Mouse (Mus musculus) gastrocnemius, postnatal 4 days (tissue): ENCODE measurements around the gene Apbb2. TPM values are rescaled to one million over a fixed set of nuclear protein-coding genes. Genes with fewer than 3 reads are reported as not detected.

Experiments used
- DNase-seq, 2 experiments: peaks; one replicate each; pipeline ENCODE4 v3.0.0; 2021 to 2022; ENCODE audit warnings: low spot score in 2 of 2, mixed read lengths in 2 of 2
- long read RNA-seq, 2 experiments: library from polyadenylated mRNA; stranded (forward); transcript quantifications; one replicate each; pipeline ENCODE4 v2.0.0; 2021
- total RNA-seq, 2 experiments: library from RNA; stranded (reverse); gene quantifications; 2 replicates each; pipeline ENCODE4 v1.2.3; 2021

Apbb2 gene
- total RNA-seq, result 10 to 100 TPM; 56.0 to 60.4 TPM
- long read RNA-seq, experiment 1, full-length matches to known transcripts, result 8 of 34 reads
- long read RNA-seq, experiment 1, partial matches to known transcripts, result 16 of 34 reads
- long read RNA-seq, experiment 1, other reads (novel, unspliced or antisense), result 10 of 34 reads
- long read RNA-seq, experiment 2, full-length matches to known transcripts, result 6 of 43 reads
- long read RNA-seq, experiment 2, partial matches to known transcripts, result 16 of 43 reads
- long read RNA-seq, experiment 2, other reads (novel, unspliced or antisense), result 21 of 43 reads

DNA sequence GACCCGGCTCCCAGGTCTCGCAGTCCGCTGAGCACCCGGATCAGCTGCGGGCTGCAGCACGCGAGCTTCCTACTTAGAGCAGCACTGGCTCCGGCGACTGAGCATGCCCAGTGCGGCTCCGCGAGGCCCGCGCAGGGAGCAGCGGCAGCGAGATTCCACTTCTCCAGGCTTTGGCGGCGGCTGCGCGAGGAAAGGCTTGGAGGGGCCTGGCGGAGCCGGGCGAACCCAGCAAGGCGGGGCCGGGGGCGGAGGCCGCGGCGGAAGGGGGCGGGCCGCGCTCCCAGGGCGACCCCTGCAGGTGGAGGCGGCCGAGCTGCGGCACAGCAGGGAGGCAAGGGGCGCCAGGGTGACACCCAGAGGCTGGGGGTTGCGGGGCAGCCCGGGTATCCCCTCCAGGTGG, at the start of gene Apbb2:
Gene Apbb2, minus strand, starts transcription at position 188 of the 400 bp plus-strand sequence.
- peak; percentile 92 to 94 for DNase-seq

DNA sequence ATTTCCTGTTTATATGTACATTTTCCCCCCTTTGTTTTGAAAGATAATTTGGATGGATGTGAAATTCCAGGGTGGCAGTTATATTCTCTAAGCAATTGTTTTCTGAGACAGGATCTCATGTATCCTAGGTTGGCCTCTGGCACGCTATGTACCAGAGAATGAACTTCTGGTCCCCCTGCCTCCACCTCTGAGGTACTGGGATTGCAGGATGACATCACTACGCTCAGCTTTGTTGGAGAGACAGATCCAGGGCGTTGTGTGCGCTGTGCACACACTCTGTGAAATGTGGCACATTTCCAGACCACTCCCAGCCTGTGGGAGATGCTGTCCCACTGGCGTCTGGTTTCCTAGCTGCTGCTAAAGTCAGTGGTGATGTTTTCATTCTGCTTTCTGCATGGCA, 35.6 kb upstream of the Apbb2 start:
- peak in 1 of 2 experiments; percentile 40 for DNase-seq

DNA sequence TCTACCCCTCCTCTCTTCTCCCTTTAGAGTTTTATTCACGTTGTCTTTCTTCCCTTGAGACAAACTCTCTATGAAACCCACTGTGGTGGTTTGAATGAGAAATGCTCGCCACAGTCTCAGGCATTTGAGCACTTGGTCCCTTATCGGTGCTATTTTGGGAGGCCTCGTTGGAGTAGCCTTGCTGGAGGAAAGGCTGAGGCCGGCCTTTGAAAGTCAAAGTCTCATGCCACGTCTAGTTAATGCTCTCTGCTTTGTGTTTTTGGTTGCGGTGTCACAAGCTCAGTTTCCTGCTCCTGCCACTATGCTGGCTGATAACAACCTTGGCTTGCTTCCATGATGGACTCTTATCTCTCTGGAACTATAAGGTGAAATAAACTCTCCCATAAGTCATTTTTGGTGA, 28.9 kb upstream of the Apbb2 start:
- no peak for DNase-seq

DNA sequence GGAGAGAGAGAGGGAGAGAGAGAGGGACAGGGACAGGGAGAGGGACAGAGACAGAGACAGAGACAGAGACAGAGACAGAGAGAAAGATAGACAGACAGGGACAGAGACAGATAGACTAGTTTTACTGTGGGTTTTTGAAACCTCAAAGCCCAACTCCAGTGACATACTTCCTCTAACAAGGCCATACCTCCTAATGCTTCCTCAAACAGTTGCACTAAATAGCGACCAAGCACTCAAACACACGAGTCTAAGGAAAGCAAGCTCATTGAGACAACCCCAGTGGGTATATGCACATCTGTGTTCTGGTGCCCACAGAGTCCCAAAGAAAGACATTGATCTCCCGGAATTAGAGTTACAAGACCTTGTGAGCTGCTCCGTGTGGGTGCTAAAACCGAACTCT, 24.7 kb upstream of the Apbb2 start:
- no peak for DNase-seq

DNA sequence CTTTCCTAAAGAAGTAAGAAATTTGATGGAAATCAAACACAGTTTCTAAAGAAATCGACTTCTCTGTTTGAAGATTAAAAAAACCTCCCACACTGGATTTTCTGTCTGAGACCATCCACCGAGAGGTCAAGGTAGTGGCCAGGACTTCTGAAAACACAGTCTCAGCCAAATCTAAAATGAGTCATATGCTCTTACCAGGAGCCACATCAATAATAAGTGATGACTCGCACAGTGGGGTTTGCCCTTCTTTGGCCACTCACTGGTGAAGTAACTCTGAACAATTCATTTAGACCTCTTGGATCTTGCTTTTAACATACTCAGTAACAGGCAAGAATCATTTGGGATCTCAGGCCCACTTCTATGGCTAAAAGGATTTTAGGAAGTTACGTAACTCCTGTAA, 23.6 kb upstream of the Apbb2 start:
- DNase-seq, result no peak

DNA sequence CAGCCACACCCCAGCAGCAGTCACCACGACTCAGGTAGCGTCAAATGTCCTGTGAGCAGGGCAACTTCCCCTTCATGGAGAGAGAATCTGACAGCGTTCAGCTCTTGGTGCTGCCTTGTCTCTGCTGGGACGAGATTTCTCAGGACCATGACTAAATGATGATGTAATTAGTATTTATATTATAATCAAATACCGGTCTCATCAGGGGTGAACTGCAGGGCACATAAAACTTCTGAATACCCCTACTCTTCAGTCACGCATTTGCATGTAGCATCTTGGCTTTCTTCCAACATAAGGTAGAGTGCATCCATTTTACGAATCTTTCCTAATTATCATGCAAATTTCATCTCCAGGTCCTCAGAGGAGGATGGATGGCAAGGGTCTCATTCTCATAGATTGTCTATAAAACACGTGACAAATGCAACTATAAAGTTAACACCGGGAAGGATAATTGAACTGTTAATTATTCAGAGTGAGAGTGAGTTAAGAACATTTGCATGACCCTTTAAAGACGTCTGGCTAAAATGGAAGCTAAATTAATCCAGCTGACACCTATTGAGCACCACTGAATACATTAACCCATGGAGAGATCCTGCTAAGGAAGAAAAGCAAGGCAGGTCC, 17.0 kb upstream of the Apbb2 start:
- no peak for DNase-seq

DNA sequence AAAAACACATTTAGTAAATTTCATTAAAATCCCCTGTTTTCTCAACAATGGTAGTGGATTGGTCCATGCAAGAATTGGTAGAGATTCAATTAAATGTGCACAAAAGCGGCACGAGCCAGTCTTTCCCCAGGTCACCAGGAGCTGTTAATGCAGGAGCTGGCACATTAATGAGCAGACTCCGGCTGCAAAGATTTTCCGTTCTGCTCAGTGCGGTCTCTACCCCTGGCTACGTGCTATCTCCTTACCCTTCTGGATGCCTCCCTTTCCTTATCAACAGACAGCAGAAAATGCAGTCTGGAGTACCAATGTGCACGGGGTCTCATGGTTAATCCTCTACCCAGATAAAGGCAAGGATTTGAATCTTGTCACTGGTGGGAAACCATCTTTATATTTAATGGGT, 9.2 kb upstream of the Apbb2 start:
- no peak for DNase-seq

DNA sequence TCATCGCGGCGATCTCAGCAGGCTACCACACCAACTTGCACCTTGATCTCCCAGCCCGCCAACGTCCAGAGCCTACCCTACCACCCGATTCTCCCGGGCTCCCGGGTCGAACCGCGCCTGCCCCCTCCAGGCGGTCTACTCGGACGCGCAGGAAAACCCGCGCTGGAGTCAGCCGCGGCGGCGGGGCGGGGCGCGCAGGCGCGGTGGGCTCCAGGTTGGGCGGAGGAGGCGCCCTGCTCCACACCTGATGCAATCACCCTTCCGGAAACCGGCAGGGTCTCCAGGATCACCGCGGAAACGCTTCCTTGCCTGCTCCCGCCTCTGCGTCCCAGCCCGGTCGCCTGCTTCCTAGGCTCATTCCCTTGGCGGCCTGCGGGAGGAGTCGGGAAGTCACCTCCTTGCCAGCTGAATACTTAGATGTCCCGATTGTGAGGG, 1.6 kb upstream of the Apbb2 start:
- DNase-seq, result peak; percentile 74 to 83

DNA sequence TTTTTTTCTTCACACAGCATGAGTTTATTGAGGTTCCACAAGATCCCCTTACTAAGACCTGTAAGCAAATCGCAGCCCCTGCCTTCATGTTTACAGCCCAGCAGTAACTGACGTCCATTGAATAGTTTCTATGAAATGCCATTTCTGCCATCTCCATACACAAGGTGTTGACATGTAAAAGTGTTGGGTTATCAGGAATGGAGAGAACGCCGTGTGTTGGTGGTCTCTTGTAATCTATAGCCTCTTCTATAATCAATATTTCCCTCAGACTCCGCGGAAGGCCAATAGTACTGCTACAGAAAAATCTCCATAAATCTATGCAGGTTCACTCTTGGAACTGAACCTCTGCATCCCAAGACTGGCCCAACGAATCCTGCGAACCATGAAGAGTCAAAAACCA, 1.1 kb upstream of the Apbb2 start:
- no peak for DNase-seq

DNA sequence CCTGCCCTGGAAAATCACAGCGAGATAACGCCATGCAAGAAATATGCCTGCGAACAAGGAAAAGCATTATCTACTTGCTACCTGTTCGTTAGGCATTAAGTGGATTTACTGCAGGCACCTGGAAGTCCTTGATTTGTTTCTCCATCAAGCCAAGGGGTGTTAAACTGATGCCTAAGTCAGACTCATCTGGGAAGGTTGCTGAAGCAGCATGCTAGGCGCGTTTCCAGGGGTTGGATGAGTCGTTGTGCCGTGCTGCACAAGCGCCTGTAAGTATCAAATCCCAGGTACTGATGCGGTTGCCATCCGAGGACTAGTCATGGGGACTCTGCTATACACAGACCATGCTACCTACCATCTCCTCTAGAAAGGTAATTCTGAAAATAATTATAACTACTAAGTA, 611 bp upstream of the Apbb2 start:
- DNase-seq, result no peak

DNA sequence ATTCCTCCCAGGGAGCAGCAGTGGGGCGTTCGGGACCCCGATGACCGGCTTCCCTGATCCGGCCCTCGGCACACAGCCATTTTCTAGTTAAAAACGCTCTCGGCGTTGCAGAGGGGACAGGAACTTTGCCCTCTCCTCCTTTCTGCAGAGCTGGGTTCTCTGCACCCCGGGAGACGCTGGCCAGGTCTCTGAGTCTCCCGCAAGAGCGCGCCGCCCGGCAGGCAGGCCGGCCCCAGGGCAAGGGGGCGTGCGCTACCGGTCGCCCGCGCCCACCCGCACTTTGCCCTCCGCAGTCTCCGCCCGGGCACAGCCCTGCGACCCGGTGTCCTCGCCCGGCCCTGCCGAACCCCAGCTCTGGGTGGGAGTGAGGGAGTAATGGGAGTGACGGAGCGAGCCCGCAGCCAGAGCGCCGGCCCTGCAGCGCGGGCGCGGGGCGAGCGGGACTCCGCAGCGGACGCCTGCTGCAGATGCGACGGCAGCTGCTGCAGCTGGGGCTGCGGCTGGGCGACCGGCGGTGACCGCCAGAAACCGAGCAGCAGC, 593 bp downstream of the Apbb2 start:
- peak in 1 of 2 experiments; percentile 38 for DNase-seq

DNA sequence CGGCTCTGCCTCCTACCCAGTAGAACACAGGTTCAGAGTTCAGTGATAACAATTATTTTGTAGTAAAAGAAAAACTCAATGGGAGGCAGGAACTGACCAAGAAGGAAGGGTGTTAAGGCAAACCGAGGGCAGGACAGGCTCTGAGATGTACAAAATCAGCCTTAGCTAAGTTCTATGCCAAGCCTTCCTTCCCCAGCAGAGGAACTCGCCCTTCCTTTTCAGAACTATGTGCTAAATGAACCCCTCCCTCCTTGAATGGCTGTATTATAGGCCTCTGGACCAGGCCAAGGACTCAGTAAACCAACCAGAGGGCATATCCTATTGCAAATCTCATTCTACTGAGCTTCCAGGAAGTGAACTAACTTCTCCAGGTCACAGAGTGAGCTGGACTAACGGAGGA, 3.6 kb downstream of the Apbb2 start:
- DNase-seq, result no peak

DNA sequence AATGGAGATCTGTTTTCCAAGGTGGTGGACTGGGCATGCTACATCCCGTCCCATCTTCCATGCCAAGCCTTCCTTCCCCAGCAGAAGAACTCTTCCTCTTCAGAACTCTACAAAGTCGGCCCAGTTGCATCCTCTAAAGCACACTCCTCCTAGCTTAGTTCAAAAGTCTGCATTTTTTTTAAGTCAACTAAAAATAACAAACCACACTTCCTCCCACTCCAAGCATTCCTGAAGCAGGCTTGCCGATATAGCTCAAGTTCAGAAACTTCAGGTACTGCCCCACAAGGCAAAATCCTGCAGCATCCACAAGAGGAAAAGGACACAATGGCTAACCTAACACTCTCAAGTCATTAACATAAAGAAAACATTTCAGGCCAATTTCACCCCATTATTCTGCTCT, 4.9 kb downstream of the Apbb2 start:
- no peak for DNase-seq

DNA sequence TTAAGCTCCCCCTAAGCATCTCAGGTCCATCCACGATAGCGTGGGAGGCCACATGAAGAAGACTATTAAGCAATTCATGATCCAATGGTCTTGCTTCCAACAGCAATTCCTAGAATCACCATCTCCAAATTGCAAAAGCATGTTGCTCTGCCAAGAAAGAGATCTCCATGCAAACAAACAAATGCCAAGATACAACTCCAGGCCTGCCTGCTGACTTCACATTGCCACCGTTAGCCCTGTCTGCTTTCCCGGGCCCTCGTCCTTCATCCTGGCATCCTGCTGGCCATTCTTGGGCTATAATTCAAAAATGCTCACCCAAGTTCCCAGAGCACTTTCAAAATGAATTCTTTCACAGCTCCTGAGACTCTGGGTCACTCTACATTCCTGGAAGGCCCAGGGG, 5.6 kb downstream of the Apbb2 start:
- DNase-seq, result no peak

DNA sequence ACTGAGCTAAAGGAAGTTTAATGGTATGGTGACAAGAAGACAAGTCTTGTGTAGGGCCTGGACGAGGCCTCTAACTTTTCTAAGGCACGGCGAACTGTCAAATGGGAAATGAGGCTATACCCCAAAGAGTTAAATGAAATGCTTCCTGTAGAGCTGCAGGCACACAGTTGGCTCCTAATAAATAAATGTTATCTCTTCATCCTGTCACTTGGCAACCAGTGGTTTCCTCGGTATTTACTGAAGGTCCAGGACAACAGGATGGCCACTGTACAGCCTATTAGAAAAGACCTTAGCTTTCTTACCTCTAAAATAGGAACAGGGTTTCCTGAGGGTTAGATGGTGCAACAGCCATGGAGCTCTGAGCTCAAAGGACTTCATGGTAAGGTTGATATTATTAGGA, 6.7 kb downstream of the Apbb2 start:
- DNase-seq, result no peak

DNA sequence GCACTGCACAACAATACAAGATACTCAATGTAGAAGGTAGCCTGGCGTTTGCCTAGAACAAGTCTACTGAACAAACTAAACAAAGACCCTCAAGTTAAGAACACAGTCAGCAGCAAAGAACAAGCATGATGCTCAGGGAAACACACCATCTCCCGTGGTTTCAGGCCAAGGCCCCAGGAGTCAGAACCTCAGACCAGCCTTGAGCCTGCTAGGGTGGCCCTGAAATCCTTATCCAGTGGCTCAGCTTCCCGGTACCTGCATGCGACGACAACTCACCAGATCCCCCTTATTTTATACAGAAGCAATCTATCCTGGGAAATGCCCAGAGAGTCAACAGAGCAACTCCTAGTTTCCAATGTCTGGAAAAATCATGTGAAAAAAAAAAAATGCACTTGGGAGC, 7.2 kb downstream of the Apbb2 start:
- no peak for DNase-seq

DNA sequence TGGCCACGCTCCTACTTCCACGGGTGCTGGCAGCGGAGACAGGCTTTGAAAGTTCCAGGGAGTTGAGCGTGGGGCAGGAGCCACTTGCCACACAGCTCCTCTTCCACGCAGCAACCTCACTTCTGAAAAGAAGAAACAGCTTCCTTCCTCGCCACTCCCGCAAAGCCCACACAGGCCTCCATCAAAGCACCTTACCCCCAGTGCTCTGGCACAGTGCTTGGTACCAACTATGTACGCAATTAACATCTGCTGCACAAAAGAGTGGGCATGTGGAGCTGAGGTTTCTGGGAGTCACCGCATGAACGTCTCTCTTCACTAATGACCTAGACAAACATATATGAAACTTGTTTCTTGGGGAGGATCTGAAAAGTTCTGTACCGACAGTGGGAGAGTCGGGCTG, 8.3 kb downstream of the Apbb2 start:
- DNase-seq, result no peak

DNA sequence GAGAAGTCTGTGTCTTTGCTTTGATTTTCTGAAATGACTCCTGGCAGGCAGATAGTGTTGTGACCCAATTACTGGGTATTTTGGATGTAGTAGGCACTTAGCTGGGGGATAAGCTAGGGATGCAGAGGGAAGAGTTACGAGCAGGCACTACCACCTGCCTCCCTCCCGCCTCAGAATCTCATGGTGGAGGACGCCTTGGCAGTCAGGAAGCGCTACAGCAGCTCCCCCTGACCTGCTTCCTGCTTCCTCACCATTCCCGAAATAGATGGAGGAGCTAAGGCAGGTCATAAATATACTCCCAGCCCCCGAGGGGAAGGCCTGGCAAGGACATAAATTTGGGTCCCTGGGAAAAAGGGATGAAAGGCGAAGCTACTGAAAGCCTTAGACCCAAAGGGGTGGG, 9.3 kb downstream of the Apbb2 start:
- no peak for DNase-seq

DNA sequence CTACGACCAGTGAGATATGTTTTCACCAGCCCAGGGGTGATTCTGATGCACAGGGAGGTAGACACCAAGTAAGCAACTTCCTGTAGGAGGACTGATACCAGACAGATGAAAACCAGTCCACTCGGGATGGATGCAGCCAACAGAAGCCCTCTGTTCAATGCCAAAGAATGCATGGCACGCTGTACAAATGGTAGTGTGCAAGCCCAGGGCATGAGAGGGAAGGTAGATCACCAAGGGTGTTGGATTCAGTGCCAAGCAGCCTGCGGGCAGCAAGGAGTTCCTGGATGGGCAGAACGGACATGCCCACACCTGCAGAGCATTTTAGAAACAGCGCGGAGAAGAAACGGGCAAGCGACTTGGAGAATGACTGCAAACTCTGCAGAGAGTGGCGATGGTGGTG, 10.8 kb downstream of the Apbb2 start:
- DNase-seq, result no peak

DNA sequence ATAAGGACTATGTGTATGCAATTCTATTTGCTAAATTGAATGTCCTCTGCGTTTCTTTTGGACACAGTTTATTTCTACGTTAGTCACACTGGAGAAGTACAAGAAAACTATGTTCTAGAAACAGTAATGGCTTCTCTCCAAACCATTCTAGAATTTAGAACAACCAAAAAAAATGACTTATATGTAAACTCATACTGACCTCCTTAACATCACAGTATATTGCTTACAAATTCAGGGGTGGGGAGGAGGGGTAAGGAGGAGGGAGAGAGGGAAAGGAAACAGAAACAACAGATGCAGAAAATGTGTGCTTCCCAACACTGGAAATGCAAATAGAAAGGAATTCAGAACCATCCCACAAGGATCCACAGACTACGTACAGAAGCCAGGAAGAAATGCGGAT, 11.4 kb downstream of the Apbb2 start:
- no peak for DNase-seq

DNA sequence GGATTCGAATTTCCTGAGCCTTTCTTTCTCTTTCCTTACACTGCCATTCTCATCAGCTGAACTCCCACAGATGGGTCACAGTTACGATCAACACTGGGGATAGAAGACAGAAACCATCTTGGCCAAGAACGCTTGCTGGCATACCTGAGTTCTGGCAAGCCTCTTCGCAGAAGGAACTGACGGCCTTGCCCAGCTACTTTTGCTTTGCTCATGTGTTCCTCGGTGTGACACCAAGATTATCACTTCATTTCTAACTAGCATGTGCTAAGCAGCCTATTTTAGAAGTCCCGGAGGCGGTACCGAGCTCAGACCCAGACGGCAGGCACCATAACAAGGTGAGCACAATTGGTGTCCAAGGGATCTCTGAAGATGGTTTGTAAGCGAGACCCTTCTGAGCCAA, 12.9 kb downstream of the Apbb2 start:
- DNase-seq, result no peak

DNA sequence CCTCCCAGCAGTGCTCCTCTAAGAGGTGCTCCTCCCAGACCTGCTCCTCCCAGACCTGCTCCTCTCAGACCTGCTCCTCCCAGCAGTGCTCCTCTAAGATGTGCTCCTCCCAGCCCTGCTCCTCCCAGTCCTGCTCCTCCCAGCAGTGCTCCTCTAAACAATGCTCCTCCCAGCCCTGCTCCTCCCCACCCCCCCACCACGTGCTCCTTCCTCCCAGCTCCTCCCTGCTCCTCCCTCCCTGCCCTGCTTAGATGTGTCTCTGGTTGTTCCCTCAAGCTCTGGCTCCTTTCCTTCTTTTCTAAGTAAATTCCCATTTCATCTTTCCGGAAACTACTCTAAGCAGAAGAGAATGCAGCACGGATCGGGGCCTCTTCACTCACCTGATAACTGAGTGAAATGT, 14.2 kb downstream of the Apbb2 start:
- no peak for DNase-seq

DNA sequence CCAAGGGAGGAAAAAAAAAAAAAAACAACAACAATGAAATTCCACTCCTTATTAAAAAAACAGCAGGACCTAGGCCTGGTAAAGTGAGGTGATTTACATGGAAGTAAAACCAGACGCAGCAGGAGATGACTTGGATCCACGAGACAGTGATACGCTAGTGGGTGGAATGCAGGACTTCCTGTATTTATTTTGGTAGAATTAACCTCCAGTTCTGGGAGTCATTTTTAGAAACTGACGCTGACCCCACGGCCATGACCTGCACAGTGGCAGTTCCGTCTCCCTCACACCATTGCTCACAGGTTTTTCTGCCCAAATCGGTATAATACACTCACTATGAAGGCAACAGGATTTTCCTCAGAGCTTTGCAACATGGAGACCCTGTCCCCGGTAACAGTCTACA, 14.8 kb downstream of the Apbb2 start:
- no peak for DNase-seq
